Mouse (Mus musculus) erythroblast, embryonic 14.5 days (primary cell): ENCODE results near the gene Il17re.

ENCODE experiments used
- GATA1 ChIP-seq: IDR thresholded peaks from 2 replicates; pipeline ENCODE4 v1.6.1; 2012; ENCODE audit warnings: low read length, inconsistent platforms, mixed read lengths
- TAL1 ChIP-seq: IDR thresholded peaks from 3 replicates; pipeline ENCODE4 v1.6.1; 2012; ENCODE audit warnings: low read length, inconsistent platforms, mixed read lengths

GRCm38 (mm10) chr6:113487125-113487576 is 28.9 kb downstream of the Il17re start:
- TF ChIP-seq GATA1 = 0 out of 2 replicates have a peak, but pooled peaks have one; percentile 16
- TF ChIP-seq TAL1 = no peak
